Mouse (Mus musculus) midbrain, embryonic 16.5 days (tissue): ENCODE data around the gene Cldn10. TPM values are rescaled to one million over a fixed set of nuclear protein-coding genes. Genes with fewer than 3 reads are reported as not detected.

Source experiments
- ATAC-seq: fragments of 200-750 bp; cut with Nextera tagmentation; 2 replicates; pipeline ENCODE4 v1.8.0; 2017; ENCODE audit warnings: moderate TSS enrichment
- H3K27ac ChIP-seq: fragments of 300-500 bp; sonication (generic); 2 replicates; pipeline ENCODE4 v1.5.1; 2014; ENCODE audit warnings: mild to moderate bottlenecking, low read length, mixed read lengths
- H3K27me3 ChIP-seq: fragments of 300-500 bp; sonication (generic); 2 replicates; pipeline ENCODE4 v1.6.1; 2014; ENCODE audit warnings: low read depth, low read length, mixed read lengths; ENCODE audit not compliant: control insufficient read depth, insufficient read depth
- H3K36me3 ChIP-seq: fragments of 300-500 bp; sonication (generic); 2 replicates; pipeline ENCODE4 v1.6.1; 2014; ENCODE audit warnings: mild to moderate bottlenecking, low read length, moderate library complexity, mixed read lengths; ENCODE audit not compliant: control insufficient read depth, insufficient read depth
- H3K4me1 ChIP-seq: fragments of 300-500 bp; sonication (generic); 2 replicates; pipeline ENCODE4 v1.6.1; 2014; ENCODE audit warnings: mild to moderate bottlenecking, low read length, mixed read lengths; ENCODE audit not compliant: control insufficient read depth, insufficient read depth
- H3K4me2 ChIP-seq: fragments of 300-500 bp; sonication (generic); 2 replicates; pipeline ENCODE4 v1.6.1; 2014; ENCODE audit warnings: mild to moderate bottlenecking, low read length, mixed read lengths
- H3K4me3 ChIP-seq: fragments of 300-500 bp; sonication (generic); 2 replicates; pipeline ENCODE4 v1.5.1; 2014; ENCODE audit warnings: low read depth, mild to moderate bottlenecking, low read length, moderate library complexity, mixed read lengths
- H3K9ac ChIP-seq: fragments of 300-500 bp; sonication (generic); 2 replicates; pipeline ENCODE4 v1.6.1; 2014; ENCODE audit warnings: low read depth, low read length, mixed read lengths
- H3K9me3 ChIP-seq: fragments of 300-500 bp; sonication (generic); replicated peaks from 2 replicates; pipeline ENCODE4 v1.6.1; 2014; ENCODE audit warnings: mild to moderate bottlenecking, low read length, mixed read lengths; ENCODE audit not compliant: control insufficient read depth, poor library complexity, severe bottlenecking
- WGBS: fragments of 180-500 bp; shearing (Covaris S2); extraction: QIAGEN DNeasy Blood & Tissue Kit; methylation state at CpG from one replicate; pipeline ENCODE4 v1.1.7; 2014; 5-methylcytosine and 5-hydroxymethylcytosine counted together
- polyA plus RNA-seq: library from polyadenylated mRNA; unstranded; fragments of >200 nt; fragmentation: Nextera tagmentation; extraction: Ambion mirVana; gene quantifications from 2 replicates; pipeline ENCODE4 v1.2.1, GENCODE M21; 2015

Cldn10 gene
- polyA plus RNA-seq, 1 experiment from 2014 or later: 7.2 TPM

DNA sequence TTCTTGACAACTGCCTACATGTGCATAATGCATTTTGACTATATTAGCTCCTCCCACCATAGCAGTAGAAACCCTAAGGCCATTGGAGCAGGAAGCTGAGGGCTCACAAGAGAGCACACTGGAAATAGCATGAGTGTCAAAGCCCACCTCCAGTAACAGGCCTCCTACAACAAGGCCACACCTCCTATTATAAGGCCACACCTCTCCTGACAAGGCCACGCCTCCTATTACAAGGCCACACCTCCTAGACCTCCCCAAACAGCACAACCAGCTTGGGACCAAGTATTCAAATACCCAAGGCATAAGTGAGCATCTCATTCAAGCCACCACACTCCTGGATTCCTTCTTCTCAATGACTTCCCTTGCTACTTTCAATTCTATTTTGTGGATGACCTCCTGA is 6.5 kb downstream of the Cldn10 start:
- Histone ChIP-seq H3K4me2 (no peak overlapping the region), H3K9ac (no peak overlapping the region), H3K27ac (no peak overlapping the region), H3K27me3 (no peaks in the 10 kb centered on the region), H3K4me3 (no peak overlapping the region), H3K9me3 (no peaks in the 10 kb centered on the region), H3K36me3 (no peaks in the 10 kb centered on the region), H3K4me1 (no peaks in the 10 kb centered on the region; the same call in 1 of the 2 replicates)
- no peak for ATAC-seq
- 92% methylated on average over 1 of the region's 1 CpGs for WGBS

DNA sequence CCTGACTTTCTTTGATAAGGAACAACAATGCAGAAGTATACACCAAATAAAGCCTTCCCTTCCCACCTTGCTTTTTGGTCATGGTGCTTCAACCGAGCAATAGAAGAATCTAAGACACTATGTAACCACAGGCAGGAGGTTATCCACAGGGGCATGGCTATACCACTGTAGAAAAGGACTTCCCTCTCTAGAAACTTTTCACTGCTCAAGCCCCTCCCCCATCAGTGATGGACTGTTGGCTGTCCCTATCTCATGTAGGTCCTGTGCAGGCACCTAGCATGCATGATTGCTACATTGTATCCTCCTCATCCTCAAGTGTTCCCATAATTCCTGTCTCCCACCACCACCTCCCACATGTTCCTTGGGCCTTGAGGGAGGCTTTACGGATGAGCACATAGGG is 7.2 kb downstream of the Cldn10 start:
- Histone ChIP-seq H3K9me3 (no peaks in the 10 kb centered on the region), H3K9ac (no peak overlapping the region), H3K4me3 (no peak overlapping the region), H3K27me3 (no peaks in the 10 kb centered on the region), H3K4me2 (no peak overlapping the region), H3K36me3 (no peaks in the 10 kb centered on the region), H3K27ac (no peak overlapping the region), H3K4me1 (no peaks in the 10 kb centered on the region; the same call in 1 of the 2 replicates)
- 85% methylated on average over 2 of the region's 2 CpGs for WGBS
- ATAC-seq: no peak

- Histone ChIP-seq H3K9me3 (no peaks in the 10 kb centered on the region), H3K36me3 (no peaks in the 10 kb centered on the region), H3K4me1 (no peaks in the 10 kb centered on the region; the same call in 1 of the 2 replicates), H3K27me3 (no peaks in the 10 kb centered on the region), H3K27ac (no peak overlapping the region), H3K4me3 (no peak overlapping the region), H3K4me2 (no peak overlapping the region), H3K9ac (no peak overlapping the region)
- 64% methylated on average over 10 of the region's 10 CpGs for WGBS
- no peak for ATAC-seq
These were observed 8.4 kb downstream of the Cldn10 start for GRCm38 (mm10) chr14:118795915-118796693.

DNA sequence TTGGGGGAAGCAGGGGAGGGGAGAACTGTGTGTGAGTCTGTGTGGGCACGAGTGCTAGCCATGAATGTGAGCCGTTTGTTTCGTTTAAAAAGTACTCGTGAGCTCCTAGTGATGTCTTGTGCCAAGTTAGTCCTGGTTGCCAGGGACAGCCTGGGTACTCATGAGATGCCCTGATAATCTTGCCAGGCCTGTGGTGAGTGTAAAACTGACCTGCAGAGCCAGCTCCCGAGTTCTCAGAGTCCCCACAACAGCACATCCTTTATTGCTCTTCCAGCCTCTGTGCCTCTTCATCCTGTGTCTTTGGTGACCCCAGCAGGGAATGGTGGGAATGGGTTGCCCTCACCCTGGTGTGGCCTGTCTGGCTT is 9.0 kb downstream of the Cldn10 start:
- no peak for ATAC-seq
- no peaks in the 10 kb centered on the region for H3K36me3 ChIP-seq
- H3K4me1 ChIP-seq: no peaks in the 10 kb centered on the region; the same call in 1 of the 2 replicates
- H3K27ac ChIP-seq: no peak overlapping the region
- no peaks in the 10 kb centered on the region for H3K27me3 ChIP-seq
- no peaks in the 10 kb centered on the region for H3K9me3 ChIP-seq
- H3K4me2 ChIP-seq: no peak overlapping the region
- WGBS: 56% methylated on average over 5 of the region's 5 CpGs
- no peak overlapping the region for H3K4me3 ChIP-seq
- no peak overlapping the region for H3K9ac ChIP-seq

GRCm38 (mm10) chr14:118797270-118797669 is 9.6 kb downstream of the Cldn10 start:
- Histone ChIP-seq H3K9ac (no peak overlapping the region), H3K4me1 (no peaks in the 10 kb centered on the region; the same call in 1 of the 2 replicates), H3K4me2 (no peak overlapping the region), H3K27me3 (no peaks in the 10 kb centered on the region), H3K27ac (no peak overlapping the region), H3K36me3 (no peaks in the 10 kb centered on the region), H3K4me3 (no peak overlapping the region), H3K9me3 (no peaks in the 10 kb centered on the region)
- WGBS: 77% methylated on average over 9 of the region's 9 CpGs
- no peak for ATAC-seq

- no peaks in the 10 kb centered on the region for H3K36me3 ChIP-seq
- ATAC-seq: no peak
These were observed 12.2 kb downstream of the Cldn10 start for GRCm38 (mm10) chr14:118799918-118800317.

GRCm38 (mm10) chr14:118803936-118804335 is 16.2 kb downstream of the Cldn10 start:
- 3% methylated on average over 7 of the region's 7 CpGs for WGBS
- no peak overlapping the region for H3K4me2 ChIP-seq

More at GRCm38 (mm10) chr14:118799918-118800317, 12.2 kb downstream of the Cldn10 start:
- Histone ChIP-seq H3K9ac (no peak overlapping the region), H3K27ac (no peak overlapping the region), H3K4me1 (no peaks in the 10 kb centered on the region; the same call in 1 of the 2 replicates), H3K4me3 (no peak overlapping the region), H3K27me3 (no peaks in the 10 kb centered on the region), H3K9me3 (no peaks in the 10 kb centered on the region), H3K4me2 (no peak overlapping the region)
- WGBS: 73% methylated on average over 9 of the region's 9 CpGs

DNA sequence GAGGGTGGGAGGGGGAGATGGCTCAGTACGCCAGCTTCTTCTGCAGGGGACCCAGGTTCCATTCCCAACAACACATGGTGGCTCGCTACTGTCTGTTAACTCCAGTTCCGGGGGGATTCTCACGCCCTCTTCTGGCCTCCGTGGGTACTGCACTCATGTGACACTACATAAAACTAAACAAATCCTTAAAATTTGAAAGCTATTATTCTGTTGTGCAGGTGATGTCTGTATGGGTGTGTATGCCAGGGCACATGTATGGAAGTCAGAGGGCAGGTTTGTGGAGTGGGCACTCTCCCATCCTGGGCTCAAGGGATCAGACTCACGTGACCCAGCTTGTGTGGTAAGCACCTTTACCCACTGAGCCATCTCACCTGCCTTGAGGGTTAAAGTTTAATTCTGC is 16.6 kb downstream of the Cldn10 start:
- H3K4me2 ChIP-seq: no peak overlapping the region
- no peak for ATAC-seq
- no peaks in the 10 kb centered on the region for H3K9me3 ChIP-seq
- no peak overlapping the region for H3K27ac ChIP-seq
- no peaks in the 10 kb centered on the region for H3K36me3 ChIP-seq
- H3K9ac ChIP-seq: no peak overlapping the region
- H3K4me3 ChIP-seq: no peak overlapping the region
- no peaks in the 10 kb centered on the region; the same call in 1 of the 2 replicates for H3K4me1 ChIP-seq
- H3K27me3 ChIP-seq: no peaks in the 10 kb centered on the region
- WGBS: 24% methylated on average over 6 of the region's 6 CpGs

More at GRCm38 (mm10) chr14:118803936-118804335, 16.2 kb downstream of the Cldn10 start:
- no peaks in the 10 kb centered on the region; the same call in 1 of the 2 replicates for H3K4me1 ChIP-seq
- no peaks in the 10 kb centered on the region for H3K9me3 ChIP-seq
- no peak overlapping the region for H3K9ac ChIP-seq
- H3K36me3 ChIP-seq: no peaks in the 10 kb centered on the region
- no peaks in the 10 kb centered on the region for H3K27me3 ChIP-seq
- no peak overlapping the region for H3K4me3 ChIP-seq
- ATAC-seq: no peak
- H3K27ac ChIP-seq: no peak overlapping the region

- WGBS: 90% methylated on average over 5 of the region's 5 CpGs
- Histone ChIP-seq H3K27me3 (no peaks in the 10 kb centered on the region), H3K4me3 (no peak overlapping the region), H3K4me1 (no peaks in the 10 kb centered on the region; the same call in 1 of the 2 replicates), H3K9ac (no peak overlapping the region), H3K27ac (no peak overlapping the region), H3K9me3 (no peaks in the 10 kb centered on the region), H3K4me2 (no peak overlapping the region), H3K36me3 (no peaks in the 10 kb centered on the region)
- ATAC-seq: no peak
These were observed 19.9 kb downstream of the Cldn10 start for GRCm38 (mm10) chr14:118807653-118808052.
